Mouse (Mus musculus) stomach, postnatal 0 days (tissue): ENCODE results near the gene Tsen54.

Experiments
- CTCF ChIP-seq: IDR thresholded peaks from 2 replicates; pipeline ENCODE4 v1.5.1; 2016; ENCODE audit warnings: antibody characterized with exemption, low read depth, mild to moderate bottlenecking, moderate library complexity
- EP300 ChIP-seq: optimal IDR thresholded peaks from 2 replicates; pipeline ENCODE3; 2016; ENCODE audit warnings: antibody characterized with exemption

GRCm38 (mm10) chr11:115827624-115828023, 13.1 kb downstream of the Tsen54 start:
- TF ChIP-seq CTCF, result no peak
- TF ChIP-seq EP300, result no peak
